Mouse (Mus musculus) embryonic facial prominence, embryonic 12.5 days (tissue): ENCODE results near the gene Hspa5. TPM values are rescaled to one million over a fixed set of nuclear protein-coding genes. Genes with fewer than 3 reads are reported as not detected.

Experiments used
- ATAC-seq: fragments of 200-750 bp; cut with Nextera tagmentation; 2 replicates; pipeline ENCODE4 v1.8.0; 2017; ENCODE audit not compliant: insufficient number of reproducible peaks, insufficient read depth, low FRiP score, low TSS enrichment
- H3K27ac ChIP-seq: fragments of 300-500 bp; sonication (generic); 2 replicates; pipeline ENCODE4 v1.5.1; 2016; ENCODE audit warnings: mild to moderate bottlenecking
- H3K27me3 ChIP-seq: fragments of 300-500 bp; sonication (generic); 2 replicates; pipeline ENCODE4 v1.6.1; 2016; ENCODE audit warnings: mild to moderate bottlenecking, moderate library complexity
- H3K36me3 ChIP-seq: fragments of 300-500 bp; sonication (generic); 2 replicates; pipeline ENCODE4 v1.6.1; 2016; ENCODE audit warnings: mild to moderate bottlenecking
- H3K4me1 ChIP-seq: fragments of 300-500 bp; sonication (generic); 2 replicates; pipeline ENCODE4 v1.6.1; 2016
- H3K4me2 ChIP-seq: fragments of 300-500 bp; sonication (generic); replicated peaks from 2 replicates; pipeline ENCODE4 v1.6.1; 2016; ENCODE audit warnings: mild to moderate bottlenecking, moderate library complexity
- H3K4me3 ChIP-seq: fragments of 300-500 bp; sonication (generic); 2 replicates; pipeline ENCODE4 v1.5.1; 2016; ENCODE audit warnings: mild to moderate bottlenecking
- H3K9ac ChIP-seq: fragments of 300-500 bp; sonication (generic); 2 replicates; pipeline ENCODE4 v1.6.1; 2016; ENCODE audit warnings: mild to moderate bottlenecking, moderate library complexity
- H3K9me3 ChIP-seq: fragments of 300-500 bp; sonication (generic); 2 replicates; pipeline ENCODE4 v1.6.1; 2016; ENCODE audit warnings: mild to moderate bottlenecking, moderate library complexity
- WGBS: fragments of 180-500 bp; shearing (Covaris S2); methylation state at CpG from one replicate; pipeline ENCODE4 v1.1.7; 2016; 5-methylcytosine and 5-hydroxymethylcytosine counted together
- polyA plus RNA-seq: library from polyadenylated mRNA; unstranded; fragments of >200 nt; fragmentation: Nextera tagmentation; extraction: Ambion mirVana; gene quantifications from 2 replicates; pipeline ENCODE4 v1.2.1, GENCODE M21; 2016

Gene Hspa5
- polyA plus RNA-seq, 1 experiment from 2014 or later: 888 TPM

DNA sequence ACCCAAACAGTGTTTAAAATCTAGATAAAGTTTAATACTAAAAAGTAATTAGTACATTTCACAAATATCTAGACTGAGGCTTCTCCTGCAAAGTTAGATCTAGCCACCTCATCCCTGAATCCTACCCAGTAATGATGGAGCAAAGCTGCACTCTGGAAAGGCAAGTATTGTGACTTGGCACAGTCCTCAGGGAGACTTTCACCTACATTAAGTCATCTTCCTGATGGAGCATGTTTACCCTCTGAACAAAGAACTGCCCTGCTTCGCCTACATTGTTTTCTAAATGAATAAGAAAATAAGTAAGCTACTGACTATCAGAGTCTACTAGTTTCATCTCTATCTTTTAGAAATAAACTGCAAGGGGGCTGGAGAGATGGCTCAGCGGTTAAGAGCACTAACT is 46.7 kb downstream of the Hspa5 start:
- H3K4me2 ChIP-seq: no peak overlapping the region
- no peak overlapping the region for H3K4me3 ChIP-seq
- H3K27ac ChIP-seq: no peak overlapping the region
- 95% methylated on average over 2 of the region's 2 CpGs for WGBS
- H3K27me3 ChIP-seq: no peaks in the 10 kb centered on the region
- no peak for ATAC-seq
- no peaks in the 10 kb centered on the region for H3K4me1 ChIP-seq
- peaks cover 43% of the 10 kb centered on the region for H3K36me3 ChIP-seq
- no peak overlapping the region for H3K9ac ChIP-seq
- no peaks in the 10 kb centered on the region for H3K9me3 ChIP-seq

DNA sequence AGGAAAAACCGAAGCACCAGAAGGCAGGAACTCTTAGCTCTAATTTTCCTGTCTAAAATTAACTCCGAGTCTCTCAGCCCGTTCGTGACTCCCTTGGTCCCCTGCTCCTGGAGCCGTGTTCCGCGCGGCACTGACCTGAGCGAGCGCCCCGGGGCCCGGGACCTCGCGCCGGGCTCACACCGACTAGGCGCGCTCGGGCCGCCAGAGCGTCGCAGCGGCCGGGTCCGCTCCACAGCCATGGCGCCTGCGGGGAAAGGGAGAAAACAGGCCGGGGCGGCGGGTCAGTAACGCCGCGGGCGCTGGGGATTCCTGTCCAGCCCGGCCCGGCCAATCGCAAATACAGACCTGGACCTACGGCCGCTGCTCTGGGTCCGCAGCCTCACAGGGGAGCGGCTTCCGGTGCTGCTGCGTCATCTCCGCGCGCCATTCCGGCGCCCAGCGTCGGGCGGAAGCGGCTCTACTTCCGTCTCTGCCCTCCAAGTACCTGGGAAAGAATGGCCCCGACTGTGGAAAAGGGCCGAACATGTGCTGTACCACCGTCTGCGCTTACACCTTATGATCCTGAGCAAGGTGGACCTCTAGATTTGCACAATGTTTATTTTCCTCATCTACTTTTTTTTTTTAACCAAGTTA is 54.2 kb downstream of the Hspa5 start, which contains the start of gene Fbxw2:
Gene Fbxw2 (minus strand): TSS at position 485 of the 633 bp plus-strand sequence.
- no peaks in the 10 kb centered on the region for H3K27me3 ChIP-seq
- peak within 1 kb of the TSS; percentile 98 for H3K4me3 ChIP-seq
- under 1% methylated on average over 57 of the region's 57 CpGs for WGBS
- H3K4me2 ChIP-seq: peak within 1 kb of the TSS; percentile 73
- peaks cover 4% of the 10 kb centered on the region; the same call in 1 of the 2 replicates for H3K36me3 ChIP-seq
- peaks cover 11% of the 10 kb centered on the region; the same call in 1 of the 2 replicates for H3K4me1 ChIP-seq
- H3K9me3 ChIP-seq: no peaks in the 10 kb centered on the region
- ATAC-seq: peak; percentile 95
- H3K27ac ChIP-seq: peak within 1 kb of the TSS; percentile 77
- peak within 1 kb of the TSS; percentile 90 for H3K9ac ChIP-seq

DNA sequence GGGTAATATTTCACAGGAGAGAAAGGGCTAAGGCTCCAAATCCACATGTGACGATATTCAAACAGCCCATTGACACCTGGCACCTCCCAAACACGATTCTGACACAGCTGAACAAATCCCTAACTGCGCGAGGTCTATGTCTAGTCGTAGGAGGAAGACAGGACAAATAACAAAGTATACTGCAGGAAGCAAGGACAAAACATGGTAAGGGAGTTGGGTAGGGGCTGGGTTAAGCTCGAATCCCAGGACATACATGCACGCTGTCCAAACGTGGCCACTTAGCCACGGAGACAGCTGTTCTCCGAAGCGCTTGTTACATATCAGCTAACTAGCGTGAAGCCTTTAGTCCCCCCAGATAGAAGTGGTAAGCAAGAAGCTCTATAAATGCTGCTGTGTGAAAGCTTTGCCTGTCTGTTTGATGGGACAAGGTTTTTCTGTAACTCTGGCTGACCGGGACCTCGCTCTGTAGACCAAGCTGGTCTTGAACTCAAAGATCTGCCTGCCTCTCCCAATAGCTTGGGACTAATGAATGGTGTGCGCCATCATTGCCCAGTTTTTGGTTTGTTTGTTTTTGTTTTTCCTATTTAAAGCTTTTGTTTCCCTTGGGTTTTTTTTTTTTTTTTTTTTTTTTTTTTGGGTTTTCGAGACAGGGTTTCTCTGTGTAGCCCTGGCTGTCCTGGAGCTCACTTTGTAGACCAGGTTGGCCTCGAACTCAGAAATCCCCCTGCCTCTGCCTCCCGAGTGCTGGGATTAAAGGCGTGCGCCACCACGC is 54.9 kb downstream of the Hspa5 start:
- H3K4me3 ChIP-seq: peak overlapping the region; percentile 98
- H3K9ac ChIP-seq: peak overlapping the region; percentile 90
- peak overlapping the region; percentile 73 for H3K4me2 ChIP-seq
- ATAC-seq: no peak
- 34% methylated on average over 20 of the region's 21 CpGs for WGBS
- H3K9me3 ChIP-seq: no peaks in the 10 kb centered on the region
- H3K27ac ChIP-seq: no peak overlapping the region; the same call in 1 of the 2 replicates
- no peaks in the 10 kb centered on the region for H3K36me3 ChIP-seq
- peaks cover 11% of the 10 kb centered on the region; the same call in 1 of the 2 replicates for H3K4me1 ChIP-seq
- no peaks in the 10 kb centered on the region for H3K27me3 ChIP-seq

Other genes starting within 250 kb of the Hspa5 start
- gene Gapvd1, start 16.7 kb upstream of the Hspa5 start, polyA plus RNA-seq: 97.6 and 108 TPM in 2 replicates
- 31.0 and 33.7 TPM in 2 replicates for gene Rabepk, start 27.9 kb downstream of the Hspa5 start, polyA plus RNA-seq
- gene Fbxw2, start 54.3 kb downstream of the Hspa5 start, polyA plus RNA-seq: 93.8 and 94.2 TPM in 2 replicates
- 0.13 TPM in 1 of 2 replicates, not detected in the other for gene Gm34653, start 61.0 kb downstream of the Hspa5 start, polyA plus RNA-seq
- gene Cutal, start 102.4 kb downstream of the Hspa5 start, polyA plus RNA-seq: not detected in 2 replicates
- gene Psmd5, start 103.0 kb downstream of the Hspa5 start, polyA plus RNA-seq: 99.5 TPM in 2 replicates
- gene Phf19, start 142.1 kb downstream of the Hspa5 start, polyA plus RNA-seq: 1.7 and 2.3 TPM in 2 replicates
- 1.8 and 2.2 TPM in 2 replicates for gene Traf1, start 189.8 kb downstream of the Hspa5 start, polyA plus RNA-seq